Comparison of ENCODE assay signal across 19 mouse cellular contexts in genomic region chr6:108642020-108642419, GRCm38 (mm10). TPM values are rescaled to one million over a fixed set of nuclear protein-coding genes. Genes with fewer than 3 reads are reported as not detected.
DNase-seq lines count a peak whose midpoint lies in the region; ATAC-seq lines count a peak whose summit lies in the region.
"Had no signal": no experiment of that assay in that cellular context is flagged by ENCODE, and none has a peak within 500 bp of the region (broad histone marks: within the 10 kb centered on the region; RNA-seq: fewer than 3 reads in every experiment).

No protein-coding gene starts in this region.

- H3K36me3 ChIP-seq in intestine, embryonic 15.5 days, result no peaks in the 10 kb centered on the region
- H3K36me3 ChIP-seq: embryonic facial prominence, embryonic 12.5 days; forebrain, embryonic 15.5 days; G1E; heart, embryonic 12.5 days; hindbrain, embryonic 15.5 days had no signal

- H3K9me3 ChIP-seq in intestine, embryonic 15.5 days, result no peaks in the 10 kb centered on the region
- H3K9me3 ChIP-seq: embryonic facial prominence, embryonic 12.5 days; forebrain, embryonic 15.5 days; G1E; heart, embryonic 12.5 days; hindbrain, embryonic 15.5 days had no signal

- no peak overlapping the region for H3K9ac ChIP-seq in intestine, embryonic 15.5 days
- H3K9ac ChIP-seq: embryonic facial prominence, embryonic 12.5 days; forebrain, embryonic 15.5 days; heart, embryonic 12.5 days; hindbrain, embryonic 15.5 days had no signal

- no peak overlapping the region for H3K27ac ChIP-seq in intestine, embryonic 15.5 days
- H3K27ac ChIP-seq: embryonic facial prominence, embryonic 12.5 days; forebrain, embryonic 15.5 days; hindbrain, embryonic 15.5 days had no signal

- no peak overlapping the region for H3K4me3 ChIP-seq in intestine, embryonic 15.5 days (replicated peaks)
- H3K4me3 ChIP-seq: embryonic facial prominence, embryonic 12.5 days; forebrain, embryonic 15.5 days; heart, embryonic 12.5 days; hindbrain, embryonic 15.5 days had no signal

- 0 out of 2 replicates have a peak, but pooled peaks cover 5% of the 10 kb centered on the region for H3K4me1 ChIP-seq in intestine, embryonic 15.5 days (replicated peaks)
- H3K4me1 ChIP-seq: embryonic facial prominence, embryonic 12.5 days; forebrain, embryonic 15.5 days; heart, embryonic 12.5 days; hindbrain, embryonic 15.5 days had no signal

- 50% methylated on average over 7 of the region's 7 CpGs for WGBS in intestine, embryonic 15.5 days

- H3K4me2 ChIP-seq in intestine, embryonic 15.5 days (replicated peaks), result no peak overlapping the region
- H3K4me2 ChIP-seq: embryonic facial prominence, embryonic 12.5 days; forebrain, embryonic 15.5 days; heart, embryonic 12.5 days; hindbrain, embryonic 15.5 days had no signal

- intact Hi-C loops in gastrocnemius, postnatal 14 days (cut with DNase I; ENCODE audit: low total_unique reads), result loop anchor here (10.0 kb wide), 1 partner anchor 47 kb away; no protein-coding TSS in a partner anchor

- peak; percentile 41 for DNase-seq in adrenal gland, adult 8-10 months
- DNase-seq in adrenal gland, postnatal 4 days (ENCODE audit: low spot score in 2 of 2), result no peak
- DNase-seq in ovary, adult 18-20 months (ENCODE audit: low spot score), result peak; percentile 24
- no peak for DNase-seq in ovary, postnatal 10 days (ENCODE audit: low spot score)
- no peak for DNase-seq in gastrocnemius, postnatal 14 days
- no peak for DNase-seq in layer of hippocampus, adult 8-10 months (ENCODE audit: low spot score in 2 of 2)
- DNase-seq: cerebellum, adult 11-12 months; cerebellum, adult 9-10 months; cerebellum, postnatal 25 days; kidney, adult 2 months had no signal

- H3K27me3 ChIP-seq in intestine, embryonic 15.5 days (replicated peaks), result no peaks in the 10 kb centered on the region
- H3K27me3 ChIP-seq: CH12.LX; embryonic facial prominence, embryonic 12.5 days; forebrain, embryonic 15.5 days; heart, embryonic 12.5 days; hindbrain, embryonic 15.5 days had no signal

- ATAC-seq in intestine, embryonic 15.5 days, result peak; percentile 29; the same call in 1 of the 2 replicates
- ATAC-seq: activated CD4-positive, CD25-positive, alpha-beta regulatory T cell, adult 4 months; forebrain, embryonic 15.5 days; inflammation-experienced regulatory T-cells, adult 6 months had no signal

RNA-seq across cellular contexts. Expression of gene Bhlhe40, which starts 18.4 kb away (rescaled TPM):
- 10 to 100 TPM; 51.3 to 72.1 (median 68.6) TPM for total RNA-seq in adrenal gland, adult 8-10 months (2022)
- total RNA-seq in adrenal gland, postnatal 4 days (2021), result 10 to 100 TPM; 44.4 to 48.6 TPM
- 46.4 and 50.1 TPM in 2 replicates for polyA plus RNA-seq in intestine, embryonic 15.5 days (2015; fragmentation: Nextera tagmentation; extraction: Ambion mirVana)
- 10 to 100 TPM; 30.2 to 51.0 TPM for total RNA-seq in gastrocnemius, postnatal 14 days (2021)
- 100 to 1,000 TPM; 114 to 124 (median 115) TPM for total RNA-seq in layer of hippocampus, adult 8-10 months (2022)

Comparison
In these comparisons a context has a peak if more than half of its experiments do, and no peak if none do; other contexts are left out.
1. DNase-seq: peak in adrenal gland, adult 8-10 months (single experiment) and ovary, adult 18-20 months (single experiment); none in adrenal gland, postnatal 4 days (0 of 2), ovary, postnatal 10 days (single experiment), gastrocnemius, postnatal 14 days (single experiment) and layer of hippocampus, adult 8-10 months (0 of 2).